Mouse (Mus musculus): ENCODE measurements at regions not wholly inside any gene's neighbourhood (a gene's known extent, or its start where the extent isn't known, plus 50 kb on each side); places are given as distances from the start of the nearest gene placed in this dataset.

DNA sequence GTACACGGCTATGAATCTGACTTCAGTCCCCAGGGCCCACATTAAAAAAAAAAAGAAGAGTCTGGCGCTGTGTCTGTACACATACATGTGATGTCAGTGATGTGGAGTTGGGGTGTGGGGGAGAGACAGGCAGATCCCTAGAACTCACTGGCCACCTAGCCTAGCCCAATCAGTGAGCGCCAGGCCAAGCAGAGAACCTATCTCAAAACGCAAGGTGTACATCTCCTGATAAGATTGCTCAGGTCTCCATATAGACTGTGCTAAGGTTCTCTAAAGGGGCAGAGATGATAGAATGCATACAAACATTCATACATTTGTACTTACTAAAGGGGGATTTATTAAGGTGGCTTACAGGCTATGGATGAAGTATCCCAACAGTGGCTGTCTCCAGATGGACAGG is 225.5 kb upstream of the Hs6st1 start:
- TF ChIP-seq CTCF (IDR thresholded peaks at IDR 0.05; ENCODE audit: borderline replicate concordance, control insufficient read depth, extremely low read depth, insufficient read depth, low read length, poor library complexity) (no peak), POLR2A (IDR thresholded peaks at IDR 0.05; ENCODE audit: control insufficient read depth, extremely low read depth, insufficient read depth, low read length, poor library complexity) (no peak)
